Mouse (Mus musculus): ENCODE measurements at regions not wholly inside any gene's neighbourhood (a gene's known extent, or its start where the extent isn't known, plus 50 kb on each side); places are given as distances from the start of the nearest gene placed in this dataset.

DNA sequence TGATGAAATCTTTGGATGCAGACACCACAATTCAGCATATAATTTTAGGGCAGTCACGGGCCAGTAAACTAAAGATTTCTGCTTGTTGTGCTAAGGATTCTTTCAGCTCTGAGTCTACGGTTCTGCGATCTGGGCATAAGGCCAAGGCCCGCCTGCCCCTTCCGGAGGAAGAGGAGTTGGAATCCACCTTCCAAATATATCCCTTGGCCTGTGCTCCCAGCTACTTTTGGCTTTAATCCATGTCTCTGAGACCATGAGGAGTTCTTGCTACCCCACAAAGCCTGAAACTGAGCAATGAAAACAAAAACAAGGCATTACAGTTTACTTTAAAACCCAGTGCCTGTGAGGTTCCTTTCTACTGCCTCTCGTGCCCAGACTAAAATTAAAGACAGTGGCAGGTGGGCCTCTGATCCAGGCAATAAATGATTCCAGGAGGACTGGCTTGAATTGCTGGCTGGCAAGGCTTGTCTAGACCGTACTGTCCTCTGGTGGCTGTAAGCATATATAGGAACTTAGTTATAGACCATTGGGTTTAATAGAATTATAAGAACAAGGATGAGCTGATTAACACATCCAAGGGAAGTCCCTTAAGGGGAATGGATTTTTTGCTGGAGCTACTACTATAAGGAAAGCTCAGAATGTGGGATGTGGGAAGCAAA lies 231.8 kb downstream of the Ar start:
- TF ChIP-seq CTCF (IDR thresholded peaks at IDR 0.05; ENCODE audit: borderline replicate concordance, extremely low read depth, insufficient read depth, insufficient read length) (no peak), POLR2A (IDR thresholded peaks at IDR 0.05; ENCODE audit: borderline replicate concordance, extremely low read depth, insufficient read depth, insufficient read length, poor library complexity, severe bottlenecking) (no peak)

Measured in brain, embryonic 14.5 days (tissue).